Mouse (Mus musculus) embryo, embryonic 10.5 days (tissue): ENCODE results near the gene Wdr49.
"Not testable (repeated sequence)": the region's sequence is repeated elsewhere in the genome, so short reads cannot be mapped to it uniquely, and the experiment has no call there.

Experiments used
- DNase-seq: peaks from one replicate; pipeline ENCODE4 v3.0.0-alpha.2; 2015; ENCODE audit warnings: low spot score

The Wdr49 gene

GRCm38 (mm10) chr3:75301072-75301471 is 180.9 kb downstream of the Wdr49 start:
- DNase-seq = no peak

- not testable (repeated sequence) for DNase-seq
Measured at GRCm38 (mm10) chr3:75299464-75299863, 182.5 kb downstream of the Wdr49 start.

DNA sequence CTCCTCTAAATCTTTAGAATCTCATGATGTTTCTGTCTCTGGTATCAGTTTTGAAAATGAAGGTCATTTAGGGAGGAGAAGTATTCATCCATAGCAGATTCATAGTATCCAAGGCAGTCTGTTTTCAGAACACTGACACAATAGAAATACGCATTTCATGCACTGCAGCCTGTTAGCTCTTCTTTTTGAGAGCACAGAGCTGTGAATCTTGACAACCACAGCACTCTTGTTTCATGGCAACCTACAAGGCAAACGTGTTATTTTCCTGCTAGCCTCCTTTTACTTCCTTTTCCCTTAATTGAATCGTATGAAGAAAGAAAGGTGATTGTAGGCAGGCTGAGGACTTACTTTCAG is 184.2 kb downstream of the Wdr49 start:
- no peak for DNase-seq

DNA sequence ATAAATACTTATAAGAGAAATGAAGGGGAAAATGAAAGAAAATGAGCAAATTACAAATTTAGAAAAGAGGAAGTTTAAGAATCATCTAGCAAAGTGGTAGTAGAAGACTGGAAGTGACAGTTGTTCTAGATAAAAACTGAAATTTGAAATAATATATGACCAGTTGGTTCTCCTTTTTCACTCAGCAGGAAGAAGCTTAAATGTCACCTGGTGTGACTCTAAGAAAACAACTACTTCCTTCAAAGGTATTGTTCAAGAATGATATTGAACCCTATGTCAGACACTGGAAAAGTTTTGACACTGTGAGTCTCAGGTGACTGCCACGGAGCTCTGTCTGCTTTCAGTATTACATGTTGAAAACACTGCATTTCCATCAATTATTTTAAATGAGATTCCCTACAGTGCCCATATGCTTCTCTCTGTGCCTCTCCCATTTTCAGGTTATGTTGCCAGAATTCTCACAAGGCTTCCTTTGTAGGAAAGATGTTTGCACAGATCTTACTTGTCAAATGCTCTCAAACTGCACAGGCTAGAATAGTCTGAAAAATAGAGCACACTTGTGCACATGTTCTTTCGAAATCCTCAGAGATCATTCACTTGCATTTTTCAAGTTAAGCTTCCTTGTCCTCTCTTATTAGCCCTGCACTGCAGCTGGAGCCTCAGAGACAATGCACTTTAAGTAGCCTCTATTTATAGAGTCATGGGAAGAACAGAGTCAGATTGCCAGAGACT is 184.8 kb downstream of the Wdr49 start:
- no peak for DNase-seq

GRCm38 (mm10) chr3:75293243-75293642 is 188.7 kb downstream of the Wdr49 start:
- DNase-seq = no peak

- DNase-seq = no peak
Measured at GRCm38 (mm10) chr3:75277455-75277854, 204.5 kb downstream of the Wdr49 start.

DNA sequence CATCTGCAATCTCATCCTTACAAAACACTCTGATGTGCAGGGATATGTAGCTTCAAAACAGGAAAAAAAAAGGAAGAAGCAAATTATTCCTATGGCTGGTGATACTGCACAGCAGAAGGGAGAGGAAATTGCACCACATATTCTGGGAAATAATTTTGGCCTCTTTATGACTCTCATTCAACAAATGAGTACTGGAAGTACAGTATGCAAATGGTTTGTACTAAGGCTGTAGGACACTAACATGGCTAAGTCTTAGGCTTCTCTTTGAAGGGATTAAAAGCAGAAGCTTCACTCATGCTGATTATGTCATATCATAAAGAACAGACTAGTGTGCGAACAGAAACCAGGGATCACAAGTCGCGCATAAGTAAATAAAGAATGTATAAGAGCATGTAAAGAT is 205.4 kb downstream of the Wdr49 start:
- DNase-seq = no peak

DNA sequence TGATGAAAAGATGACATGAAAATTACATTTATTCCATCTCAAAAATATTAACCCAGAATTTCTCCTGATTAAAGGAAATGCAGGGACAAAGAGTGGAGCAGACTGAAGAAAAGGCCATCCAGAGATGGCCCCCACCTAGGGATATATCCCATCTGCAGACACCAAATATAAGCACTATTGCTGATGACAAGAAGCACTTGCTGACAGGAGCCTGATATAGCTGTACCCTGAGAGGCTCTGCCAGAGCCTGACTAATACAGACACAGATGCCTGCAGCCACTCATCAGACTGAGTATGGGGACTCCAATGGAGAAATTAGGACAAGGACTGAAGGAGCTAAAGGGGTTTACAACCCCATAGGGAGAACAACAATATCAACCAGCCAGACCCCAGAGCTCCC is 206.8 kb downstream of the Wdr49 start:
- no peak for DNase-seq

GRCm38 (mm10) chr3:75269978-75270377 is 212.0 kb downstream of the Wdr49 start, which contains the start of gene Serpini2:
Serpini2 (minus strand) TSS chr3:75270078.
- no peak for DNase-seq

- no peak for DNase-seq
Measured at GRCm38 (mm10) chr3:75259356-75259755, 222.6 kb downstream of the Wdr49 start.
